Mouse (Mus musculus) midbrain, embryonic 10.5 days (tissue): ENCODE data around the gene Rfx3. TPM values are rescaled to one million over a fixed set of nuclear protein-coding genes. Genes with fewer than 3 reads are reported as not detected.

Source experiments
- DNase-seq: peaks from one replicate; pipeline ENCODE4 v3.0.0-alpha.2; 2017; ENCODE audit warnings: low spot score
- H3K27ac ChIP-seq: fragments of 300-500 bp; sonication (generic); replicated peaks from 2 replicates; pipeline ENCODE4 v1.5.1; 2016; ENCODE audit warnings: mild to moderate bottlenecking
- H3K27me3 ChIP-seq: fragments of 300-500 bp; sonication (generic); 2 replicates; pipeline ENCODE4 v1.6.1; 2016; ENCODE audit warnings: low read depth, mild to moderate bottlenecking; ENCODE audit not compliant: poor library complexity, severe bottlenecking
- H3K36me3 ChIP-seq: fragments of 300-500 bp; sonication (generic); 2 replicates; pipeline ENCODE4 v1.6.1; 2016; ENCODE audit warnings: mild to moderate bottlenecking, moderate library complexity
- H3K4me1 ChIP-seq: fragments of 300-500 bp; sonication (generic); 2 replicates; pipeline ENCODE4 v1.6.1; 2016
- H3K4me3 ChIP-seq: fragments of 300-500 bp; sonication (generic); 2 replicates; pipeline ENCODE4 v1.5.1; 2016; ENCODE audit warnings: mild to moderate bottlenecking, moderate library complexity
- H3K9me3 ChIP-seq: fragments of 300-500 bp; sonication (generic); replicated peaks from 2 replicates; pipeline ENCODE4 v1.6.1; 2016; ENCODE audit warnings: mild to moderate bottlenecking
- WGBS: fragments of 180-500 bp; shearing (Covaris S2); methylation state at CpG from one replicate; pipeline ENCODE4 v1.1.7; 2016; 5-methylcytosine and 5-hydroxymethylcytosine counted together
- polyA plus RNA-seq: library from polyadenylated mRNA; unstranded; fragments of >200 nt; fragmentation: Nextera tagmentation; extraction: Ambion mirVana; gene quantifications from 2 replicates; pipeline ENCODE4 v1.2.1, GENCODE M21; 2016

The Rfx3 gene
- 25.3 and 28.9 TPM in 2 replicates for polyA plus RNA-seq

GRCm38 (mm10) chr19:28010471-28011395 is at the start of gene Rfx3:
Gene Rfx3, minus strand, starts transcription at chr19:28011166.
- WGBS, result under 1% methylated on average over 77 of the region's 78 CpGs

GRCm38 (mm10) chr19:28052058-28052457 is 41.1 kb upstream of the Rfx3 start:
- 93% methylated on average over 1 of the region's 1 CpGs for WGBS
- no peak overlapping the region for H3K4me3 ChIP-seq
- no peaks in the 10 kb centered on the region for H3K4me1 ChIP-seq
- no peak overlapping the region for H3K27ac ChIP-seq
- H3K36me3 ChIP-seq, result no peaks in the 10 kb centered on the region
- H3K9me3 ChIP-seq, result no peaks in the 10 kb centered on the region
- H3K27me3 ChIP-seq, result no peaks in the 10 kb centered on the region
- DNase-seq, result no peak

More at GRCm38 (mm10) chr19:28010471-28011395, at the start of gene Rfx3:
- no peaks in the 10 kb centered on the region for H3K27me3 ChIP-seq
- peak; percentile 89 for DNase-seq
- H3K4me3 ChIP-seq, result peak within 1 kb of the TSS; percentile 97
- H3K36me3 ChIP-seq, result no peaks in the 10 kb centered on the region
- H3K4me1 ChIP-seq, result peaks cover 47% of the 10 kb centered on the region
- H3K9me3 ChIP-seq, result no peaks in the 10 kb centered on the region
- H3K27ac ChIP-seq, result peak within 1 kb of the TSS; percentile 99

- WGBS, result 94% methylated on average over 5 of the region's 5 CpGs
- no peak for DNase-seq
- no peaks in the 10 kb centered on the region for H3K27me3 ChIP-seq
- no peak overlapping the region for H3K4me3 ChIP-seq
- no peaks in the 10 kb centered on the region for H3K4me1 ChIP-seq
- no peaks in the 10 kb centered on the region for H3K36me3 ChIP-seq
- no peaks in the 10 kb centered on the region for H3K9me3 ChIP-seq
- no peak overlapping the region for H3K27ac ChIP-seq
Measured at GRCm38 (mm10) chr19:28051571-28051970, 40.6 kb upstream of the Rfx3 start.

GRCm38 (mm10) chr19:28049280-28049679 is 38.3 kb upstream of the Rfx3 start:
- WGBS, result 86% methylated on average over 4 of the region's 4 CpGs
- Histone ChIP-seq H3K4me3 (no peak overlapping the region), H3K9me3 (no peaks in the 10 kb centered on the region), H3K4me1 (no peaks in the 10 kb centered on the region), H3K27me3 (no peaks in the 10 kb centered on the region), H3K36me3 (no peaks in the 10 kb centered on the region), H3K27ac (no peak overlapping the region)
- DNase-seq, result no peak

- WGBS, result 94% methylated on average over 5 of the region's 5 CpGs
Measured at GRCm38 (mm10) chr19:28046806-28047205, 35.8 kb upstream of the Rfx3 start.

GRCm38 (mm10) chr19:28044950-28045349 is 34.0 kb upstream of the Rfx3 start:
- 88% methylated on average over 5 of the region's 5 CpGs for WGBS
- no peaks in the 10 kb centered on the region for H3K27me3 ChIP-seq
- no peak overlapping the region for H3K4me3 ChIP-seq
- H3K27ac ChIP-seq, result no peak overlapping the region
- no peak for DNase-seq
- H3K9me3 ChIP-seq, result no peaks in the 10 kb centered on the region
- H3K4me1 ChIP-seq, result no peaks in the 10 kb centered on the region
- H3K36me3 ChIP-seq, result no peaks in the 10 kb centered on the region

More at GRCm38 (mm10) chr19:28046806-28047205, 35.8 kb upstream of the Rfx3 start:
- H3K4me1 ChIP-seq, result no peaks in the 10 kb centered on the region
- H3K36me3 ChIP-seq, result no peaks in the 10 kb centered on the region
- no peak overlapping the region for H3K27ac ChIP-seq
- H3K27me3 ChIP-seq, result no peaks in the 10 kb centered on the region
- DNase-seq, result no peak
- H3K4me3 ChIP-seq, result no peak overlapping the region
- H3K9me3 ChIP-seq, result no peaks in the 10 kb centered on the region

- peak; percentile 85 for DNase-seq
Measured at GRCm38 (mm10) chr19:28011718-28012499, 943 bp upstream of the Rfx3 start.

GRCm38 (mm10) chr19:28011396-28011717 is 391 bp upstream of the Rfx3 start:
- no peaks in the 10 kb centered on the region for H3K27me3 ChIP-seq
- DNase-seq, result peak; percentile 97
- under 1% methylated on average over 30 of the region's 30 CpGs for WGBS
- peak overlapping the region; percentile 97 for H3K4me3 ChIP-seq
- H3K36me3 ChIP-seq, result no peaks in the 10 kb centered on the region
- H3K9me3 ChIP-seq, result no peaks in the 10 kb centered on the region
- H3K27ac ChIP-seq, result peak overlapping the region; percentile 99
- H3K4me1 ChIP-seq, result peaks cover 41% of the 10 kb centered on the region

More at GRCm38 (mm10) chr19:28011718-28012499, 943 bp upstream of the Rfx3 start:
- Histone ChIP-seq H3K9me3 (no peaks in the 10 kb centered on the region), H3K27ac (peak overlapping the region; percentile 99), H3K36me3 (no peaks in the 10 kb centered on the region), H3K4me1 (peaks cover 39% of the 10 kb centered on the region), H3K27me3 (no peaks in the 10 kb centered on the region), H3K4me3 (peak overlapping the region; percentile 97)
- under 1% methylated on average over 52 of the region's 52 CpGs for WGBS

- Histone ChIP-seq H3K27ac (peak overlapping the region; percentile 99), H3K9me3 (no peaks in the 10 kb centered on the region), H3K4me3 (peak overlapping the region; percentile 97), H3K36me3 (no peaks in the 10 kb centered on the region), H3K27me3 (no peaks in the 10 kb centered on the region), H3K4me1 (peaks cover 54% of the 10 kb centered on the region)
- 1% methylated on average over 5 of the region's 5 CpGs for WGBS
- peak; percentile 75 for DNase-seq
Measured at GRCm38 (mm10) chr19:28009587-28010281, 1.2 kb downstream of the Rfx3 start.

GRCm38 (mm10) chr19:28004190-28004589 is 6.8 kb downstream of the Rfx3 start:
- WGBS, result 49% methylated on average over 1 of the region's 1 CpGs

GRCm38 (mm10) chr19:28003474-28003873 is 7.5 kb downstream of the Rfx3 start:
- WGBS, result 81% methylated on average over 1 of the region's 1 CpGs
- Histone ChIP-seq H3K36me3 (no peaks in the 10 kb centered on the region), H3K4me1 (peaks cover 44% of the 10 kb centered on the region), H3K27ac (no peak overlapping the region), H3K27me3 (no peaks in the 10 kb centered on the region), H3K4me3 (no peak overlapping the region), H3K9me3 (no peaks in the 10 kb centered on the region)
- no peak for DNase-seq

More at GRCm38 (mm10) chr19:28004190-28004589, 6.8 kb downstream of the Rfx3 start:
- no peak overlapping the region for H3K4me3 ChIP-seq
- DNase-seq, result no peak
- no peaks in the 10 kb centered on the region for H3K27me3 ChIP-seq
- peaks cover 52% of the 10 kb centered on the region for H3K4me1 ChIP-seq
- no peaks in the 10 kb centered on the region for H3K36me3 ChIP-seq
- no peak overlapping the region for H3K27ac ChIP-seq
- no peaks in the 10 kb centered on the region for H3K9me3 ChIP-seq

- 85% methylated on average over 3 of the region's 3 CpGs for WGBS
- Histone ChIP-seq H3K4me3 (no peak overlapping the region), H3K9me3 (no peaks in the 10 kb centered on the region), H3K4me1 (peaks cover 37% of the 10 kb centered on the region), H3K27me3 (no peaks in the 10 kb centered on the region), H3K27ac (no peak overlapping the region), H3K36me3 (no peaks in the 10 kb centered on the region)
- DNase-seq, result no peak
Measured at GRCm38 (mm10) chr19:28002708-28003107, 8.3 kb downstream of the Rfx3 start.
